Mouse (Mus musculus): ENCODE data around the gene Taok3.

GRCm38 (mm10) chr5:117193748-117194147 lies 73.8 kb downstream of the Taok3 start:
- TF ChIP-seq CTCF (IDR thresholded peaks at IDR 0.05; ENCODE audit: extremely low read depth, insufficient read depth, low read length) (no peak), POLR2A (IDR thresholded peaks at IDR 0.05; ENCODE audit: extremely low read depth, insufficient read depth, low read length) (no peak)
